Mouse (Mus musculus) spleen, adult 2 months (tissue): ENCODE measurements around the gene Slc11a2. TPM values are rescaled to one million over a fixed set of nuclear protein-coding genes. Genes with fewer than 3 reads are reported as not detected.

Source experiments
- DNase-seq, 2 experiments: peaks; one replicate each; pipeline versions ENCODE4 v3.0.0 to v3.0.0-alpha.2; 2012 to 2021; ENCODE audit warnings: low spot score in 2 of 2, low read depth in 1 of 2
- H3K27ac ChIP-seq: fragments of 200-500 bp; 2 replicates; pipeline ENCODE4 v1.5.1; 2012; ENCODE audit warnings: low read length, inconsistent platforms; ENCODE audit not compliant: insufficient read depth
- H3K27me3 ChIP-seq: fragments of 200-500 bp; 2 replicates; pipeline ENCODE4 v1.6.1; 2012; ENCODE audit warnings: mild to moderate bottlenecking, moderate library complexity, low read length, inconsistent platforms; ENCODE audit not compliant: control insufficient read depth, insufficient read depth
- H3K36me3 ChIP-seq: fragments of 200-500 bp; 2 replicates; pipeline ENCODE4 v1.6.1; 2012; ENCODE audit warnings: mild to moderate bottlenecking, low read length, inconsistent platforms; ENCODE audit not compliant: control insufficient read depth, insufficient read depth
- H3K4me1 ChIP-seq: fragments of 200-500 bp; 2 replicates; pipeline ENCODE4 v1.6.1; 2011; ENCODE audit warnings: inconsistent platforms; ENCODE audit not compliant: control insufficient read depth, insufficient read depth, insufficient read length
- H3K4me3 ChIP-seq: fragments of 200-500 bp; 2 replicates; pipeline ENCODE4 v1.5.1; 2011; ENCODE audit warnings: mild to moderate bottlenecking, inconsistent platforms; ENCODE audit not compliant: insufficient read depth, insufficient read length; ENCODE audit errors: extremely low read depth
- CTCF ChIP-seq: fragments of 200-500 bp; IDR thresholded peaks from 2 replicates; pipeline ENCODE4 v1.5.1; 2011; ENCODE audit warnings: mild to moderate bottlenecking, inconsistent platforms; ENCODE audit not compliant: insufficient read depth, insufficient read length, insufficient replicate concordance; ENCODE audit errors: extremely low read depth
- POLR2A ChIP-seq: fragments of 200-500 bp; IDR thresholded peaks from 2 replicates; pipeline ENCODE4 v1.6.1; 2011; ENCODE audit warnings: low read depth, low read length, inconsistent platforms
- WGBS: fragments of 180-500 bp; shearing (Covaris S2); methylation state at CpG from one replicate; pipeline ENCODE4 v1.1.7; 2018; 5-methylcytosine and 5-hydroxymethylcytosine counted together
- polyA plus RNA-seq: library from polyadenylated mRNA; depleted of rRNA; stranded (reverse); fragments of >200 nt; gene quantifications from 2 replicates; pipeline ENCODE4 v1.2.3, GENCODE M21; 2012

Slc11a2 gene
- polyA plus RNA-seq, 1 experiment: 24.9 TPM

- WGBS: 44% methylated on average over 5 of the region's 5 CpGs
- TF ChIP-seq POLR2A (no peak), CTCF (no peak)
- Histone ChIP-seq H3K4me1 (no peaks in the 10 kb centered on the region; the same call in 1 of the 2 replicates), H3K27me3 (no peaks in the 10 kb centered on the region), H3K4me3 (no peak overlapping the region), H3K27ac (no peak overlapping the region), H3K36me3 (peaks cover 29% of the 10 kb centered on the region)
- no peak for DNase-seq
Measured at GRCm38 (mm10) chr15:100406088-100406487, 18.8 kb downstream of the Slc11a2 start.

GRCm38 (mm10) chr15:100403318-100404000, 21.4 kb downstream of the Slc11a2 start:
- Histone ChIP-seq H3K27me3 (no peaks in the 10 kb centered on the region), H3K4me3 (no peak overlapping the region), H3K27ac (no peak overlapping the region), H3K4me1 (no peaks in the 10 kb centered on the region), H3K36me3 (peaks cover 36% of the 10 kb centered on the region)
- TF ChIP-seq POLR2A (no peak), CTCF (no peak)
- WGBS: 91% methylated on average over 16 of the region's 16 CpGs
- DNase-seq: no peak

GRCm38 (mm10) chr15:100402798-100403197, 22.1 kb downstream of the Slc11a2 start:
- TF ChIP-seq CTCF: no peak
- TF ChIP-seq POLR2A: no peak
- Histone ChIP-seq H3K27me3 (no peaks in the 10 kb centered on the region), H3K27ac (no peak overlapping the region), H3K36me3 (peaks cover 34% of the 10 kb centered on the region), H3K4me3 (no peak overlapping the region), H3K4me1 (no peaks in the 10 kb centered on the region)
- 88% methylated on average over 4 of the region's 4 CpGs for WGBS
- DNase-seq: no peak

- DNase-seq: no peak
- H3K36me3 ChIP-seq: peaks cover 37% of the 10 kb centered on the region
- H3K4me1 ChIP-seq: no peaks in the 10 kb centered on the region
- H3K4me3 ChIP-seq: no peak overlapping the region
- H3K27ac ChIP-seq: no peak overlapping the region
- WGBS: 86% methylated on average over 14 of the region's 14 CpGs
- TF ChIP-seq CTCF (no peak), POLR2A (no peak)
- no peaks in the 10 kb centered on the region for H3K27me3 ChIP-seq
Measured at GRCm38 (mm10) chr15:100402347-100402746, 22.5 kb downstream of the Slc11a2 start.

GRCm38 (mm10) chr15:100401811-100402210, 23.1 kb downstream of the Slc11a2 start:
- Histone ChIP-seq H3K4me1 (no peaks in the 10 kb centered on the region), H3K27ac (no peak overlapping the region)

GRCm38 (mm10) chr15:100400592-100401250, 24.2 kb downstream of the Slc11a2 start:
- H3K27ac ChIP-seq: no peak overlapping the region
- no peaks in the 10 kb centered on the region for H3K27me3 ChIP-seq
- TF ChIP-seq CTCF: no peak
- no peak for TF ChIP-seq POLR2A
- DNase-seq: no peak
- 91% methylated on average over 16 of the region's 16 CpGs for WGBS
- peaks cover 39% of the 10 kb centered on the region for H3K36me3 ChIP-seq
- H3K4me3 ChIP-seq: no peak overlapping the region
- no peaks in the 10 kb centered on the region for H3K4me1 ChIP-seq

More at GRCm38 (mm10) chr15:100401811-100402210, 23.1 kb downstream of the Slc11a2 start:
- Histone ChIP-seq H3K4me3 (no peak overlapping the region), H3K27me3 (no peaks in the 10 kb centered on the region), H3K36me3 (peaks cover 38% of the 10 kb centered on the region)
- WGBS: 96% methylated on average over 4 of the region's 4 CpGs
- DNase-seq: no peak
- no peak for TF ChIP-seq POLR2A
- TF ChIP-seq CTCF: no peak

GRCm38 (mm10) chr15:100395561-100395960, 29.3 kb downstream of the Slc11a2 start:
- no peak overlapping the region for H3K4me3 ChIP-seq
- H3K27ac ChIP-seq: no peak overlapping the region
- DNase-seq: no peak
- peaks cover 26% of the 10 kb centered on the region for H3K36me3 ChIP-seq
- H3K27me3 ChIP-seq: no peaks in the 10 kb centered on the region
- H3K4me1 ChIP-seq: no peaks in the 10 kb centered on the region
- no peak for TF ChIP-seq POLR2A
- TF ChIP-seq CTCF: no peak
- WGBS: 93% methylated on average over 3 of the region's 3 CpGs
